Mouse (Mus musculus) MEL (cell line): ENCODE measurements around the gene Zbtb21.

Experiments used
- EP300 ChIP-seq, 2 experiments: IDR thresholded peaks; 2 replicates each; pipeline ENCODE4 v1.6.1; 2011; ENCODE audit warnings: improper control_type of control experiment in 2 of 2, low read length in 2 of 2, low read depth in 1 of 2, mild to moderate bottlenecking in 1 of 2
- GATA1 ChIP-seq: IDR thresholded peaks from 2 replicates; pipeline ENCODE4 v1.6.1; 2011; ENCODE audit warnings: low read depth, low read length, improper control_type of control experiment
- MAZ ChIP-seq: IDR thresholded peaks from 2 replicates; pipeline ENCODE4 v1.6.1; 2012; ENCODE audit warnings: low read depth, mild to moderate bottlenecking, inconsistent platforms, low read length, improper control_type of control experiment
- POLR2AphosphoS5 ChIP-seq: IDR thresholded peaks from 2 replicates; pipeline ENCODE4 v1.6.1; 2012; ENCODE audit warnings: low read depth, borderline replicate concordance, mild to moderate bottlenecking, inconsistent platforms, low read length, moderate library complexity, mixed read lengths
- TCF12 ChIP-seq: IDR thresholded peaks from 2 replicates; pipeline ENCODE4 v1.6.1; 2014; ENCODE audit warnings: low read depth, mild to moderate bottlenecking, inconsistent platforms, low read length, improper control_type of control experiment, moderate library complexity
- USF2 ChIP-seq, 2 experiments: IDR thresholded peaks; 2 replicates each; pipeline ENCODE4 v1.6.1; 2011 to 2012; ENCODE audit warnings: improper control_type of control experiment in 2 of 2, low read length in 2 of 2, borderline replicate concordance in 1 of 2, inconsistent platforms in 1 of 2, low read depth in 1 of 2, mild to moderate bottlenecking in 1 of 2; ENCODE audit not compliant: insufficient read depth in 1 of 2

GRCm38 (mm10) chr16:97920621-97921020 is 41.8 kb downstream of the Zbtb21 start:
- TF ChIP-seq GATA1 (no peak), POLR2AphosphoS5 (no peak), USF2 (IDR thresholded peaks at IDR 0.05; ENCODE audit: borderline replicate concordance in 1 of 2, insufficient read depth in 1 of 2, low read depth in 1 of 2, low read length in 2 of 2) (no peak), EP300 (IDR thresholded peaks at IDR 0.05; ENCODE audit: low read depth in 1 of 2, low read length in 2 of 2) (no peak), TCF12 (no peak), MAZ (no peak)
